16 mouse cellular contexts compared by ENCODE assay signal in the genomic region with DNA sequence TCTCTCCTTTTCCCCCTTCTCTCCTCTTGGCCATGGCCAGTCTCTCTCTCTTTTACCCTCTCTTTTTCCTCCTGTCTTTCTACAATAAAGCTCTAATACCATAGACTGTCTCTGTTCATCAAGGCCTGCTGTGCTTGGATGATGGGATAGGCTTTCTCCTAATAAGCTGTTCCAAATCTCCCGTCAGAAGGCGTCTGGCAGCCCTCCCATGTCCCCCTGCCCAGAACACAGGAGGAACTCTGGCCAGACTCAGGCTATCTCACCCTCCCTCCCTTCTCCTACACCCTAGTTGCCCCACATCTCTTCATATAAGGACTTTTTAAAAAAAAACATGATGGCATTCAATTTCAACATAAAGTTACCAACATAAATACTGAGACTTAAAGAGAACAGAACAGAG.
DNase-seq lines count a peak whose midpoint lies in the region.
"Had no signal": no experiment of that assay in that cellular context is flagged by ENCODE, and none has a peak within 500 bp of the region (broad histone marks: within the 10 kb centered on the region; RNA-seq: fewer than 3 reads in every experiment).

No protein-coding gene starts in this region.

- DNase-seq in cerebellum, postnatal 10 days: peak; percentile 70 to 87
- DNase-seq in cerebellum, adult 11-12 months: no peak
- DNase-seq in cerebellum, postnatal 14 days: peak; percentile 65 to 70
- DNase-seq in cerebellum, adult 8-10 months: no peak
- DNase-seq in left cerebral cortex, postnatal 4 days: peak; percentile 63
- DNase-seq in left cerebral cortex, postnatal 36 days (ENCODE audit: low spot score in 2 of 2): no peak
- DNase-seq: adrenal gland, adult 2 months; adrenal gland, adult 8-10 months; adrenal gland, postnatal 10 days; adrenal gland, postnatal 14 days; adrenal gland, postnatal 25 days; adrenal gland, postnatal 36 days; B cell, adult 2 months; cerebellum, adult 11 months; cerebellum, adult 18-20 months; cerebellum, adult 2 months had no signal

- intact Hi-C loops in left cerebral cortex, postnatal 4 days (cut with DNase I): no loop called here
- intact Hi-C loops in left cerebral cortex, postnatal 36 days (cut with DNase I): no loop called here

Comparison
In these comparisons a context has a peak if more than half of its experiments do, and no peak if none do; other contexts are left out.
1. DNase-seq: peak in cerebellum, postnatal 10 days (2 of 2), cerebellum, postnatal 14 days (2 of 2) and left cerebral cortex, postnatal 4 days (single experiment); none in cerebellum, adult 11-12 months (single experiment), cerebellum, adult 8-10 months (single experiment) and left cerebral cortex, postnatal 36 days (0 of 2).